Mouse (Mus musculus) c-Kit-positive CD71-positive TER-119-negative erythroid progenitor cells, embryonic 14.5 days (primary cell): Measurements from ENCODE around the gene Rnf185.

Experiments used
- DNase-seq: peaks from one replicate; pipeline ENCODE4 v3.0.0-alpha.2; 2013; ENCODE audit warnings: low read depth

Rnf185 gene

GRCm38 (mm10) chr11:3443091-3443490, 9.1 kb downstream of the Rnf185 start:
- DNase-seq, result no peak

GRCm38 (mm10) chr11:3442677-3443076, 9.5 kb downstream of the Rnf185 start:
- no peak for DNase-seq

- DNase-seq, result no peak
These were observed 10.3 kb downstream of the Rnf185 start for GRCm38 (mm10) chr11:3441696-3442443.

- no peak for DNase-seq
These were observed 14.5 kb downstream of the Rnf185 start for GRCm38 (mm10) chr11:3437621-3438020.

- no peak for DNase-seq
These were observed 18.4 kb downstream of the Rnf185 start for GRCm38 (mm10) chr11:3433809-3434208.

- DNase-seq, result no peak
These were observed 20.1 kb downstream of the Rnf185 start for GRCm38 (mm10) chr11:3431976-3432603.

- no peak for DNase-seq
These were observed 20.6 kb downstream of the Rnf185 start for GRCm38 (mm10) chr11:3431515-3431914.

- DNase-seq, result no peak
These were observed 23.5 kb downstream of the Rnf185 start for GRCm38 (mm10) chr11:3428632-3429031.

- DNase-seq, result no peak
These were observed 24.4 kb downstream of the Rnf185 start for GRCm38 (mm10) chr11:3427697-3428230.

- DNase-seq, result no peak
These were observed 29.9 kb downstream of the Rnf185 start for GRCm38 (mm10) chr11:3422242-3422641.

GRCm38 (mm10) chr11:3418741-3419140, 33.4 kb downstream of the Rnf185 start:
- DNase-seq, result no peak

GRCm38 (mm10) chr11:3417795-3418194, 34.4 kb downstream of the Rnf185 start:
- DNase-seq, result no peak

- no peak for DNase-seq
These were observed 35.8 kb downstream of the Rnf185 start for GRCm38 (mm10) chr11:3416399-3416798.

- no peak for DNase-seq
These were observed 40.1 kb downstream of the Rnf185 start for GRCm38 (mm10) chr11:3412111-3412510.

- DNase-seq, result peak; percentile 92
These were observed 43.0 kb downstream of the Rnf185 start, which contains the start of gene Limk2 for GRCm38 (mm10) chr11:3408997-3409732. Gene Limk2, minus strand, starts transcription at chr11:3409189.

- no peak for DNase-seq
These were observed 43.8 kb downstream of the Rnf185 start for GRCm38 (mm10) chr11:3408131-3408996.

- no peak for DNase-seq
These were observed 47.7 kb downstream of the Rnf185 start for GRCm38 (mm10) chr11:3404287-3405047.

- peak; percentile 69 for DNase-seq
These were observed 49.1 kb downstream of the Rnf185 start for GRCm38 (mm10) chr11:3403024-3403423.

GRCm38 (mm10) chr11:3398318-3398717, 53.8 kb downstream of the Rnf185 start:
- no peak for DNase-seq

- no peak for DNase-seq
These were observed 55.6 kb downstream of the Rnf185 start for GRCm38 (mm10) chr11:3396562-3396961.

- no peak for DNase-seq
These were observed 56.1 kb downstream of the Rnf185 start for GRCm38 (mm10) chr11:3396091-3396490.
